ENCODE assay signal across 19 mouse cellular contexts in genomic region chr7:70525372-70525771, GRCm38 (mm10).
"Had no signal": no experiment of that assay in that cellular context is flagged by ENCODE, and none has a peak within 500 bp of the region (broad histone marks: within the 10 kb centered on the region; RNA-seq: fewer than 3 reads in every experiment).

No protein-coding gene starts in this region.

- ATAC-seq: midbrain, embryonic 16.5 days had no signal

- H3K9ac ChIP-seq: lung, embryonic 14.5 days; midbrain, embryonic 12.5 days; neural tube, embryonic 13.5 days; neural tube, embryonic 15.5 days had no signal

- H3K4me3 ChIP-seq: midbrain, embryonic 10.5 days; midbrain, embryonic 12.5 days; myocyte; neural tube, embryonic 13.5 days; neural tube, embryonic 15.5 days had no signal

- H3K27ac ChIP-seq: midbrain, embryonic 10.5 days; midbrain, embryonic 12.5 days; neural tube, embryonic 13.5 days; neural tube, embryonic 15.5 days had no signal

- H3K4me1 ChIP-seq: midbrain, embryonic 10.5 days; midbrain, embryonic 12.5 days; neural tube, embryonic 13.5 days; neural tube, embryonic 15.5 days had no signal

- H3K9me3 ChIP-seq: midbrain, embryonic 12.5 days; neural tube, embryonic 15.5 days had no signal

- H3K36me3 ChIP-seq: midbrain, embryonic 10.5 days; midbrain, embryonic 12.5 days; neural tube, embryonic 13.5 days; neural tube, embryonic 15.5 days had no signal

- DNase-seq: lung, adult 18-20 months; lung, embryonic 14.5 days; lung, postnatal 10 days; lung, postnatal 4 days; midbrain, embryonic 14.5 days; retina, postnatal 1 day; right cerebral cortex, adult 18-20 months; right cerebral cortex, postnatal 25 days; right cerebral cortex, postnatal 4 days; spleen, adult 18-20 months; thymus, adult 18-20 months; thymus, postnatal 14 days; thymus, postnatal 36 days had no signal

- H3K27me3 ChIP-seq: midbrain, embryonic 12.5 days; neural tube, embryonic 13.5 days; neural tube, embryonic 15.5 days had no signal

- H3K4me2 ChIP-seq: lung, embryonic 14.5 days; midbrain, embryonic 12.5 days; neural tube, embryonic 13.5 days; neural tube, embryonic 15.5 days had no signal
